ENCODE assay signal across 9 mouse cellular contexts in genomic region chr11:46733242-46733789, GRCm38 (mm10). TPM values are rescaled to one million over a fixed set of nuclear protein-coding genes. Genes with fewer than 3 reads are reported as not detected.
DNase-seq lines count a peak whose midpoint lies in the region; ATAC-seq and TF ChIP-seq lines count a peak whose summit lies in the region.
"Had no signal": no experiment of that assay in that cellular context is flagged by ENCODE, and none has a peak within 500 bp of the region (broad histone marks: within the 10 kb centered on the region; RNA-seq: fewer than 3 reads in every experiment).

No protein-coding gene starts in this region.

- TF ChIP-seq CTCF in MEL (IDR thresholded peaks at IDR 0.05 in 2 of 3, conservative IDR thresholded peaks at IDR 0.05 in 1 of 3; ENCODE audit: control insufficient read depth in 1 of 3, insufficient read depth in 1 of 3, low read depth in 2 of 3, low read length in 3 of 3, poor library complexity in 1 of 3, severe bottlenecking in 1 of 3), result peak; percentile 24 to 41 (median 34); a peak in 4 of 6 replicates

- H3K9ac ChIP-seq in hindbrain, embryonic 12.5 days, result no peak overlapping the region
- H3K9ac ChIP-seq in MEL (ENCODE audit: control insufficient read depth, low read depth, low read length, poor library complexity, severe bottlenecking), result no peak overlapping the region
- H3K9ac ChIP-seq in midbrain, embryonic 13.5 days (replicated peaks), result no peak overlapping the region
- no peak overlapping the region for H3K9ac ChIP-seq in heart, embryonic 11.5 days (ENCODE audit: low read depth, low read length)

- no peak overlapping the region for H3K4me3 ChIP-seq in hindbrain, embryonic 10.5 days
- H3K4me3 ChIP-seq in hindbrain, embryonic 12.5 days, result no peak overlapping the region
- no peak overlapping the region for H3K4me3 ChIP-seq in MEL (ENCODE audit: control insufficient read depth in 1 of 2, insufficient read depth in 1 of 2, low read depth in 2 of 2, low read length in 2 of 2)
- no peak overlapping the region for H3K4me3 ChIP-seq in midbrain, embryonic 13.5 days (replicated peaks)
- no peak overlapping the region for H3K4me3 ChIP-seq in heart, embryonic 11.5 days (ENCODE audit: low read depth, low read length)

- no peaks in the 10 kb centered on the region for H3K4me1 ChIP-seq in hindbrain, embryonic 10.5 days (replicated peaks)
- H3K4me1 ChIP-seq in hindbrain, embryonic 12.5 days, result no peaks in the 10 kb centered on the region
- H3K4me1 ChIP-seq in MEL (ENCODE audit: control insufficient read depth in 1 of 2, insufficient read depth in 2 of 2, low read length in 2 of 2), result no peaks in the 10 kb centered on the region
- no peaks in the 10 kb centered on the region for H3K4me1 ChIP-seq in midbrain, embryonic 13.5 days (replicated peaks)
- no peaks in the 10 kb centered on the region for H3K4me1 ChIP-seq in heart, embryonic 11.5 days (ENCODE audit: control insufficient read depth, insufficient read depth, low read length)

- no peaks in the 10 kb centered on the region for H3K27me3 ChIP-seq in hindbrain, embryonic 10.5 days (ENCODE audit: insufficient read depth, poor library complexity, severe bottlenecking)
- no peaks in the 10 kb centered on the region for H3K27me3 ChIP-seq in hindbrain, embryonic 12.5 days
- no peaks in the 10 kb centered on the region for H3K27me3 ChIP-seq in MEL (ENCODE audit: control insufficient read depth in 1 of 2, insufficient read depth in 2 of 2, low read length in 2 of 2)
- H3K27me3 ChIP-seq in midbrain, embryonic 13.5 days, result no peaks in the 10 kb centered on the region
- H3K27me3 ChIP-seq in heart, embryonic 11.5 days (ENCODE audit: control insufficient read depth, insufficient read depth, low read length), result no peaks in the 10 kb centered on the region

- no peaks in the 10 kb centered on the region for H3K79me2 ChIP-seq in MEL (ENCODE audit: control insufficient read depth, insufficient read depth, low read length, poor library complexity)

- H3K4me2 ChIP-seq in hindbrain, embryonic 12.5 days (replicated peaks), result no peak overlapping the region
- H3K4me2 ChIP-seq in midbrain, embryonic 13.5 days (replicated peaks), result no peak overlapping the region
- no peak overlapping the region for H3K4me2 ChIP-seq in heart, embryonic 11.5 days

- no peak for TF ChIP-seq EP300 in MEL (IDR thresholded peaks at IDR 0.05; ENCODE audit: low read depth in 1 of 2, low read length in 2 of 2)

- TF ChIP-seq POLR2A in MEL (IDR thresholded peaks at IDR 0.05; ENCODE audit: control insufficient read depth in 1 of 2, insufficient read depth in 1 of 2, low read depth in 1 of 2, low read length in 2 of 2, poor library complexity in 1 of 2), result no peak

- DNase-seq in hindbrain, embryonic 10.5 days (ENCODE audit: low spot score), result peak; percentile 6
- DNase-seq in 3T3-L1 (ENCODE audit: low read depth, low spot score), result peak; percentile 51
- DNase-seq in MEL (ENCODE audit: low read depth, low spot score), result peak; percentile 36
- peak; percentile 2 to 37 for DNase-seq in frontal cortex, postnatal 36 days (ENCODE audit: low spot score in 2 of 2)
- no peak for DNase-seq in gastrocnemius, adult 18-20 months (ENCODE audit: low spot score)

- peak; percentile 25 for TF ChIP-seq RAD21 in MEL (IDR thresholded peaks at IDR 0.05; ENCODE audit: low read depth, low read length)

- WGBS in hindbrain, embryonic 10.5 days, result 64% methylated on average over 6 of the region's 6 CpGs
- 62% methylated on average over 6 of the region's 6 CpGs for WGBS in hindbrain, embryonic 12.5 days
- WGBS in midbrain, embryonic 13.5 days, result 67% methylated on average over 6 of the region's 6 CpGs
- 53% methylated on average over 6 of the region's 6 CpGs for WGBS in heart, embryonic 11.5 days (ENCODE audit: insufficient replicate concordance)

- H3K9me3 ChIP-seq in hindbrain, embryonic 10.5 days, result no peaks in the 10 kb centered on the region
- H3K9me3 ChIP-seq in hindbrain, embryonic 12.5 days (replicated peaks), result no peaks in the 10 kb centered on the region
- no peaks in the 10 kb centered on the region for H3K9me3 ChIP-seq in MEL (replicated peaks; ENCODE audit: insufficient read depth, low read length)
- H3K9me3 ChIP-seq in midbrain, embryonic 13.5 days, result no peaks in the 10 kb centered on the region
- H3K9me3 ChIP-seq in heart, embryonic 11.5 days (replicated peaks; ENCODE audit: control insufficient read depth, low read length), result no peaks in the 10 kb centered on the region

- no peaks in the 10 kb centered on the region for H3K36me3 ChIP-seq in hindbrain, embryonic 10.5 days
- no peaks in the 10 kb centered on the region for H3K36me3 ChIP-seq in hindbrain, embryonic 12.5 days
- H3K36me3 ChIP-seq in MEL (ENCODE audit: control insufficient read depth in 1 of 2, insufficient read depth in 2 of 2, low read length in 2 of 2), result no peaks in the 10 kb centered on the region
- H3K36me3 ChIP-seq in midbrain, embryonic 13.5 days, result no peaks in the 10 kb centered on the region
- H3K36me3 ChIP-seq in heart, embryonic 11.5 days (ENCODE audit: control insufficient read depth, insufficient read depth, low read length), result no peaks in the 10 kb centered on the region

- ATAC-seq in hindbrain, embryonic 12.5 days (ENCODE audit: low FRiP score), result no peak
- peak; percentile 65 for ATAC-seq in midbrain, embryonic 13.5 days
- ATAC-seq in heart, embryonic 11.5 days (replicated peaks; ENCODE audit: insufficient number of reproducible peaks, low FRiP score, low TSS enrichment), result no peak

- no peak overlapping the region for H3K27ac ChIP-seq in hindbrain, embryonic 10.5 days
- no peak overlapping the region for H3K27ac ChIP-seq in hindbrain, embryonic 12.5 days
- no peak overlapping the region for H3K27ac ChIP-seq in MEL (ENCODE audit: control insufficient read depth, low read depth, low read length)
- no peak overlapping the region for H3K27ac ChIP-seq in midbrain, embryonic 13.5 days
- H3K27ac ChIP-seq in heart, embryonic 11.5 days (ENCODE audit: low read depth, low read length), result no peak overlapping the region

TF ChIP-seq in MEL, 35 proteins besides CTCF, POLR2A, EP300 and RAD21:
- no peak for TF ChIP-seq ETS1 (IDR thresholded peaks at IDR 0.05; ENCODE audit: low read depth, low read length)
- TF ChIP-seq SMC3 (IDR thresholded peaks at IDR 0.05; ENCODE audit: low read depth, low read length), result peak; percentile 46

RNA-seq across cellular contexts. Expression of gene Havcr1, which starts 1.6 kb away (rescaled TPM):
- polyA plus RNA-seq in hindbrain, embryonic 10.5 days (2016; fragmentation: Nextera tagmentation; extraction: Ambion mirVana), result 0.13 TPM in 1 of 2 replicates, not detected in the other
- polyA plus RNA-seq in hindbrain, embryonic 12.5 days (2016; fragmentation: Nextera tagmentation; extraction: Ambion mirVana), result not detected in 2 replicates
- not detected in 2 replicates for total RNA-seq in MEL (2012; rRNA removed)
- not detected for polyA plus RNA-seq in MEL (2012; ENCODE audit: insufficient read depth in 1 of 2, insufficient read length in 2 of 2, low read depth in 1 of 2, low replicate concordance in 2 of 2, missing spikeins in 1 of 2)
- not detected in 2 replicates for polyA plus RNA-seq in midbrain, embryonic 13.5 days (2015; fragmentation: Nextera tagmentation; extraction: Ambion mirVana)
- 0.14 and 0.29 TPM in 2 replicates for polyA plus RNA-seq in heart, embryonic 11.5 days (2014; fragmentation: Nextera tagmentation; extraction: Ambion mirVana)
- total RNA-seq in gastrocnemius, adult 18-20 months (2021), result not detected
- total RNA-seq: layer of hippocampus, postnatal 10 days had no signal

RNA-seq across cellular contexts. Expression of gene Timd2, which starts 26.5 kb away (rescaled TPM):
- 0.12 TPM in 1 of 2 replicates, not detected in the other for polyA plus RNA-seq in hindbrain, embryonic 10.5 days (2016; fragmentation: Nextera tagmentation; extraction: Ambion mirVana)
- polyA plus RNA-seq in hindbrain, embryonic 12.5 days (2016; fragmentation: Nextera tagmentation; extraction: Ambion mirVana), result not detected in 2 replicates
- not detected in 2 replicates for total RNA-seq in MEL (2012; rRNA removed)
- not detected for polyA plus RNA-seq in MEL (2012; ENCODE audit: insufficient read depth in 1 of 2, insufficient read length in 2 of 2, low read depth in 1 of 2, low replicate concordance in 2 of 2, missing spikeins in 1 of 2)
- 0.11 TPM in 1 of 2 replicates, not detected in the other for polyA plus RNA-seq in midbrain, embryonic 13.5 days (2015; fragmentation: Nextera tagmentation; extraction: Ambion mirVana)
- 0.24 and 0.33 TPM in 2 replicates for polyA plus RNA-seq in heart, embryonic 11.5 days (2014; fragmentation: Nextera tagmentation; extraction: Ambion mirVana)
- total RNA-seq in gastrocnemius, adult 18-20 months (2021), result not detected
- total RNA-seq: layer of hippocampus, postnatal 10 days had no signal
